Mouse (Mus musculus) cerebellum, postnatal 36 days (tissue): ENCODE measurements around the gene Gm8251.
A peak's percentile ranks its signal among the peaks of the same experiment; 100 is the strongest.
"Not testable (repeated sequence)": the region's sequence is repeated elsewhere in the genome, so short reads cannot be mapped to it uniquely, and the experiment has no call there.

Experiments used
- DNase-seq, 2 experiments: peaks; one replicate each; pipeline ENCODE4 v3.0.0; 2021 to 2022; ENCODE audit warnings: mixed read lengths in 2 of 2

Gm8251 gene

GRCm38 (mm10) chr1:44061836-44062235, at the start of gene Gm8251:
TSS of gene Gm8251 (minus strand) at chr1:44061936.
- no peak for DNase-seq

GRCm38 (mm10) chr1:44102939-44103338, 41.2 kb upstream of the Gm8251 start:
- no peak for DNase-seq

- peak; percentile 89 to 93 for DNase-seq
Observed at GRCm38 (mm10) chr1:44102259-44102717, 40.6 kb upstream of the Gm8251 start, which contains the start of gene Tex30. TSS of gene Tex30 (minus strand) at chr1:44102441.

GRCm38 (mm10) chr1:44101448-44102225, 39.9 kb upstream of the Gm8251 start:
- peak; percentile 5 to 20 for DNase-seq

GRCm38 (mm10) chr1:44064625-44065024, 2.9 kb upstream of the Gm8251 start:
- DNase-seq = peak in 1 of 2 experiments; percentile 21

- no peak for DNase-seq
Observed at GRCm38 (mm10) chr1:44063439-44063838, 1.7 kb upstream of the Gm8251 start.

- DNase-seq = no peak
Observed at GRCm38 (mm10) chr1:44057805-44058204, 3.9 kb downstream of the Gm8251 start.

- no peak for DNase-seq
Observed at GRCm38 (mm10) chr1:44046556-44046955, 15.2 kb downstream of the Gm8251 start.

- not testable (repeated sequence) for DNase-seq
Observed at GRCm38 (mm10) chr1:44045689-44046088, 16.0 kb downstream of the Gm8251 start.

GRCm38 (mm10) chr1:44042555-44042915, 19.2 kb downstream of the Gm8251 start:
- DNase-seq = no peak

- DNase-seq = peak; percentile 37 to 59
Observed at GRCm38 (mm10) chr1:44041797-44042554, 19.8 kb downstream of the Gm8251 start.

GRCm38 (mm10) chr1:44032948-44033347, 28.8 kb downstream of the Gm8251 start:
- DNase-seq = no peak

- DNase-seq = no peak
Observed at GRCm38 (mm10) chr1:44032213-44032612, 29.5 kb downstream of the Gm8251 start.

- DNase-seq = no peak
Observed at GRCm38 (mm10) chr1:44027651-44028050, 34.1 kb downstream of the Gm8251 start.

GRCm38 (mm10) chr1:44022656-44023055, 39.1 kb downstream of the Gm8251 start:
- DNase-seq = no peak

GRCm38 (mm10) chr1:44019934-44020333, 41.8 kb downstream of the Gm8251 start, which contains the start of gene Mettl21c:
TSS of gene Mettl21c (minus strand) at chr1:44020034.
- no peak for DNase-seq

- no peak for DNase-seq
Observed at GRCm38 (mm10) chr1:44015556-44015955, 46.2 kb downstream of the Gm8251 start.
